Mouse (Mus musculus) forebrain, embryonic 13.5 days (tissue): ENCODE results near the gene Stxbp4. TPM values are rescaled to one million over a fixed set of nuclear protein-coding genes. Genes with fewer than 3 reads are reported as not detected.

Source experiments
- ATAC-seq: fragments of 200-750 bp; cut with Nextera tagmentation; 2 replicates; pipeline ENCODE4 v1.8.0; 2017
- H3K27ac ChIP-seq: fragments of 300-500 bp; sonication (generic); 2 replicates; pipeline ENCODE4 v1.5.1; 2015; ENCODE audit warnings: inconsistent platforms, mild to moderate bottlenecking, moderate library complexity
- H3K27me3 ChIP-seq: fragments of 300-500 bp; sonication (generic); 2 replicates; pipeline ENCODE4 v1.6.1; 2015; ENCODE audit warnings: mild to moderate bottlenecking, inconsistent platforms
- H3K36me3 ChIP-seq: fragments of 300-500 bp; sonication (generic); 2 replicates; pipeline ENCODE4 v1.6.1; 2015; ENCODE audit warnings: mild to moderate bottlenecking, inconsistent platforms; ENCODE audit not compliant: poor library complexity, severe bottlenecking
- H3K4me1 ChIP-seq: fragments of 300-500 bp; sonication (generic); 2 replicates; pipeline ENCODE4 v1.6.1; 2015; ENCODE audit warnings: inconsistent platforms
- H3K4me2 ChIP-seq: fragments of 300-500 bp; sonication (generic); 2 replicates; pipeline ENCODE4 v1.6.1; 2015; ENCODE audit warnings: inconsistent platforms, mild to moderate bottlenecking, moderate library complexity
- H3K4me3 ChIP-seq: fragments of 300-500 bp; sonication (generic); 2 replicates; pipeline ENCODE4 v1.5.1; 2015; ENCODE audit warnings: mild to moderate bottlenecking, inconsistent platforms
- H3K9ac ChIP-seq: fragments of 300-500 bp; sonication (generic); 2 replicates; pipeline ENCODE4 v1.6.1; 2015; ENCODE audit warnings: mild to moderate bottlenecking, inconsistent platforms
- H3K9me3 ChIP-seq: fragments of 300-500 bp; sonication (generic); replicated peaks from 2 replicates; pipeline ENCODE4 v1.6.1; 2016; ENCODE audit warnings: inconsistent platforms
- WGBS: fragments of 180-500 bp; shearing (Covaris S2); methylation state at CpG from one replicate; pipeline ENCODE4 v1.1.7; 2015; 5-methylcytosine and 5-hydroxymethylcytosine counted together
- polyA plus RNA-seq: library from polyadenylated mRNA; unstranded; fragments of >200 nt; fragmentation: Nextera tagmentation; extraction: Ambion mirVana; gene quantifications from 2 replicates; pipeline ENCODE4 v1.2.1, GENCODE M21; 2015

Gene Stxbp4
- polyA plus RNA-seq, 1 experiment from 2014 or later: 29.4 TPM

DNA sequence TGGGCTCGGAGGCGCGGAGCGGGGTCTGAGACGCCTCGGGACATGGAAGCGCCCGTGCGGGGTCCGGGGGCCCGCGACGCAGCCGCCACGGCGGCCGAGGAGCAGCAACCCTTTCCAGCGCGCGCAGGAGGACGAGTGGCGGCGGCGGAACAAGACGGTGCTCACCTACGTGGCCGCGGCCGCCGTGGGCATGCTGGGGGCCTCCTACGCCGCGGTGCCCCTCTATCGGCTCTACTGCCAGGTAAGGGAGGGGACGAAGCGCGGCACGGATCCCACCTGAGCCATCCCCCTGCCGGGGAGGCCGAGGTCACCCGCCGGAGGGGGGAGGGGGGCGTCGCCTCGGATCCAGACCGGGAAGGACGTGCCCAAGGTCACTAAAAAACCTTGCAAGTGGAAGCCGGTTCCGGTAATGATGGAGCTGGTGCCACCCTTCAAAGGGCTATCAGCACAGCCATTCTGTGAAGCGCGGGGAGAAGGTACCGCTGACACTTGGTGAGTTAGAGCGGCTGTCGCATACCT is 487 bp upstream of the Stxbp4 start:
- peak; percentile 34; the same call in 1 of the 2 replicates for ATAC-seq
- peak overlapping the region; percentile 68 for H3K4me2 ChIP-seq
- WGBS: under 1% methylated on average over 54 of the region's 54 CpGs

DNA sequence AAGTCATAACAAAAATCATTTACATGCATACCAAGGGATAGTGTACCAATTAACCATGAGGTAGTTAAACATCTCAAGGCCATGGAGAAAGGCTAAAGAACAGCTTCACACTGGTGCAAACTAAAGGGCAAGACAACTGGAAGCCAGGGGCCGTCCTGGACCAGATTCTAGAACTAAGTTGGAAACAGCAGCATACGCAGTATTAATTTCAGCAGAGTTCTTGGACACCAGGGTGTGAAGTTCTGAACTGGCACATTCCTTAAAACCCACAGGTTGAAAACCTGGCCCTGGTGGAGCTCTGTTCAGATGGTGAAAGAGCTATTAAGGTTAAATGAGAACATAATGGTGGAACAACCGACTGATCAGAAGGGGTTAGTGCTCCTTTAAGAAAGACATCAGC is 3.2 kb downstream of the Stxbp4 start:
- H3K4me3 ChIP-seq: no peak overlapping the region
- H3K4me1 ChIP-seq: peaks cover 21% of the 10 kb centered on the region
- ATAC-seq: no peak
- no peaks in the 10 kb centered on the region for H3K9me3 ChIP-seq
- 91% methylated on average over 3 of the region's 3 CpGs for WGBS
- 0 out of 2 replicates have a peak, but pooled peaks cover 4% of the 10 kb centered on the region for H3K36me3 ChIP-seq
- H3K4me2 ChIP-seq: no peak overlapping the region
- no peak overlapping the region for H3K9ac ChIP-seq
- H3K27me3 ChIP-seq: no peaks in the 10 kb centered on the region
- no peak overlapping the region for H3K27ac ChIP-seq

More for the DNA sequence above, 487 bp upstream of the Stxbp4 start:
- Histone ChIP-seq H3K27ac (peak overlapping the region; percentile 93), H3K9ac (peak overlapping the region; percentile 98), H3K36me3 (peaks cover 19% of the 10 kb centered on the region), H3K4me3 (peak overlapping the region; percentile 97), H3K27me3 (no peaks in the 10 kb centered on the region), H3K9me3 (no peaks in the 10 kb centered on the region), H3K4me1 (peaks cover 28% of the 10 kb centered on the region)

DNA sequence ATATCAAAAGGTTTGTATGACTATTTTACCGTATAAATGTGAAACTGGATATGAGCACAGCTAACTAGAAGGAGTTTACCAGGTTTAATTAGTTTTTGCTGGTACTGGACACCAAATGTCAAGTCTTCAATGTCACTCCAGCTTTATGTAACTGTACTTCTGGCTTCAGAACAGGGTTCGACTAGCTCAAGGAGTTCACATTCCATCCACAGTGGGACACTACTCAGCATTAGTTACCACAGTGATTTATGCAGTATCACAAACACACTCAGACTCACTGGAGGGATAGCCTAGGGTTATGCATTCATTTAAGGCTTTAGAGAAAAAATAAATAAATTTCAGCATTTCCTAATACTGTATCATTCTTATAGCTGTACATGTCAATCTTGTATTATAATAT is 5.4 kb downstream of the Stxbp4 start:
- Histone ChIP-seq H3K27ac (no peak overlapping the region), H3K36me3 (0 out of 2 replicates have a peak, but pooled peaks cover 4% of the 10 kb centered on the region), H3K27me3 (no peaks in the 10 kb centered on the region), H3K4me3 (no peak overlapping the region), H3K4me1 (peaks cover 14% of the 10 kb centered on the region), H3K9me3 (no peaks in the 10 kb centered on the region), H3K9ac (no peak overlapping the region), H3K4me2 (no peak overlapping the region)
- WGBS: 89% methylated on average over 2 of the region's 2 CpGs
- ATAC-seq: no peak

DNA sequence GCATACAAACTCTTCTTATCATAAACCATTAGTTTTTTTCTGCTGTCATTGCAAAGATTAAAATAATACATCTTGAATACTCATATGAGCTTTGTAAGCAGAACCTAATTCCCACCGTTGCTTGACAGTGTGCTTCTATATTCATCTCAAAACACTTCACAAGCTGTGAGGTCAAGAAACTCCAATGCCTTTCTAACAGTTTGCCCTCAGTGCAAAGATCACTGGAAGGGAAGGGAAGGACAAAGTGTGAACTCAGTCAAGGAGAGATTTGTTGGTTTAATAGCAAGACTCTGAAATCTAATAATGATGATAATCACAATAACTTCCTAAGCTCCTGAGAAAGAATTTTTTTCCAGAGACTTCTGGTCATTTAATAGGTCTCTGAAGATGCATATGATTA is 10.1 kb downstream of the Stxbp4 start:
- H3K4me1 ChIP-seq: no peaks in the 10 kb centered on the region
- H3K9ac ChIP-seq: no peak overlapping the region
- no peak for ATAC-seq
- H3K27ac ChIP-seq: no peak overlapping the region
- H3K27me3 ChIP-seq: no peaks in the 10 kb centered on the region
- 86% methylated on average over 1 of the region's 1 CpGs for WGBS
- H3K36me3 ChIP-seq: 0 out of 2 replicates have a peak, but pooled peaks cover 4% of the 10 kb centered on the region
- H3K9me3 ChIP-seq: no peaks in the 10 kb centered on the region
- no peak overlapping the region for H3K4me3 ChIP-seq
- no peak overlapping the region for H3K4me2 ChIP-seq

DNA sequence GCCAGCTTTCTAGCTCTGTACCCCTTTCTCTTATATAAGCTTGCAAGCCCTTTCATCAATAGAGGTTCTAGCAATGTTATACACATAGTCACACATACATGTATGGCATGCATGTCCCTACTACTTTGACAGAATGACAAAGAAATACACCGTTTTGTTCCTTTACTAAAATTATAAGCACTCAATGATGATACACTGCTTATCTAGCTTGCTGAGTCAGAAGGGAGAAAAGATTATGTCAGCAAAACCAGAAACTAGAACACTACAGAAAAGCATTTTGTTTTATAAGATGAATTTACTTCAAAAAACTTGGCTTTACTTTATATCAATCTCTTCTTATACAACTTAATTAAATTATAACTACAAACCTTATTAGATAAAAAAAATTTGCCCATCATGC is 12.7 kb downstream of the Stxbp4 start:
- ATAC-seq: no peak
- Histone ChIP-seq H3K9me3 (no peaks in the 10 kb centered on the region), H3K36me3 (peaks cover 5% of the 10 kb centered on the region; the same call in 1 of the 2 replicates), H3K9ac (no peak overlapping the region), H3K27me3 (no peaks in the 10 kb centered on the region), H3K4me3 (no peak overlapping the region), H3K4me1 (no peaks in the 10 kb centered on the region), H3K27ac (no peak overlapping the region), H3K4me2 (no peak overlapping the region)
- 89% methylated on average over 1 of the region's 1 CpGs for WGBS

DNA sequence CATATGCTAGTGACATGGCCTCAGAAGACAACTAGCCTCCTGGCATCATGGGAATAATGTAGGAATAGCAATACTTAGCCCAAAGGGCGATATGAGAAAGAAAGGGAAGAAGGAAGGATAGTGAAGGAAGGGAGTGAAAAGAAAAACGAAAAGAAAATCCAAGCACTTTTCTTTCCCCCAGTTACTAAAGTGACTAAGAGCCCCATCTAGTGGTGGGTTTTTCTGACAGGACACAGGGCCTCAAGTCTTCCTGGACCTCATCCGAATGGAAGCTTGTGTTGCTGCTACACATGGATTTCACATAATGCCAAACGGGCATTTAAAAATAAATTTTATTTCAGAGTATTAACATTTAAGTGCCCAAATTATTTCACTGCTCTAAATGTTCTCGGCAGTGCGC is 14.4 kb downstream of the Stxbp4 start:
- 59% methylated on average over 6 of the region's 6 CpGs for WGBS
- no peaks in the 10 kb centered on the region for H3K27me3 ChIP-seq
- H3K4me1 ChIP-seq: no peaks in the 10 kb centered on the region
- no peak overlapping the region for H3K27ac ChIP-seq
- peaks cover 6% of the 10 kb centered on the region; the same call in 1 of the 2 replicates for H3K36me3 ChIP-seq
- no peak overlapping the region for H3K4me3 ChIP-seq
- no peak overlapping the region for H3K4me2 ChIP-seq
- ATAC-seq: no peak
- H3K9ac ChIP-seq: no peak overlapping the region
- no peaks in the 10 kb centered on the region for H3K9me3 ChIP-seq

DNA sequence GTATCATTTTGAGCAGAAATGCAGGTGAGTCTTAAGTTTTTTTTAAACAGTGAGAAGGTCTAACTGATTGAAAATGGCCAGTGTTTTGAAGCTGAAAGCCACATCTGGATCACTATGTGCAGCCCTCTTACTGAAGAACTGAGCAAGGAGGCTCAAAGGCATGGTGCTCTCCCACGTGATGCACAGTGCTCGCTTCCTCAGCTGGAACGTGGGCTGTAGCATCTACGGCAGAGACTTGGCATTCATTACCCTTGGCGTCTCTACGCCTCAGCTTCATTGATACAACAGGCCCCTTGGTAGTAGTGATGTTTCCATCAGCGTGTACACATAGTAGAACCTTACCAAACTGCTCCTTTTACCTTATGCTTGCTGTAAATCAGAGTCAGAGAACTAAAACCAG is 15.4 kb downstream of the Stxbp4 start:
- H3K27me3 ChIP-seq: no peaks in the 10 kb centered on the region
- 93% methylated on average over 7 of the region's 7 CpGs for WGBS
- H3K4me1 ChIP-seq: no peaks in the 10 kb centered on the region
- no peaks in the 10 kb centered on the region for H3K9me3 ChIP-seq
- ATAC-seq: no peak
- H3K4me3 ChIP-seq: no peak overlapping the region
- no peak overlapping the region for H3K4me2 ChIP-seq
- H3K9ac ChIP-seq: no peak overlapping the region
- H3K27ac ChIP-seq: no peak overlapping the region
- H3K36me3 ChIP-seq: peaks cover 12% of the 10 kb centered on the region; the same call in 1 of the 2 replicates

DNA sequence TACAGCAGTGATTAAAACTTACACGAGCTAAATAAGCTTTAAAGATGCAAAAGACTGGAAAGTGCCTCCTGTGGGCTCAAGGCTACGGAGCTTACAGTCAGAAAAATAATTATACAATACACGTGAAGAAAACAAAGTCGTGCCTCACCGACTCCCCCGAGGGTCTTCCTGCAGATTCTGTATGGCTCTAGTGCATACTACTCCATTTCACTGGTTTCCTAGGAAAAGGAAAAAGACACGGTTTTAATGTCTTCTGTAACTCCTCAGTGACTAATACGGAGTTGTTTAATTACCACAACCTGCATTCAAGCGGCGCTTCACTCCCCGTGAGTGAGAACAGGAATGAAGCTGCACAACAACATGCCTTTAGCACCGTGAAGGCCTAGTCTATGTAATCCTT is 15.8 kb downstream of the Stxbp4 start:
- Histone ChIP-seq H3K27me3 (no peaks in the 10 kb centered on the region), H3K36me3 (peaks cover 12% of the 10 kb centered on the region; the same call in 1 of the 2 replicates), H3K9me3 (no peaks in the 10 kb centered on the region), H3K4me3 (no peak overlapping the region), H3K27ac (no peak overlapping the region), H3K4me2 (no peak overlapping the region), H3K4me1 (no peaks in the 10 kb centered on the region), H3K9ac (no peak overlapping the region)
- 89% methylated on average over 12 of the region's 12 CpGs for WGBS
- no peak for ATAC-seq

DNA sequence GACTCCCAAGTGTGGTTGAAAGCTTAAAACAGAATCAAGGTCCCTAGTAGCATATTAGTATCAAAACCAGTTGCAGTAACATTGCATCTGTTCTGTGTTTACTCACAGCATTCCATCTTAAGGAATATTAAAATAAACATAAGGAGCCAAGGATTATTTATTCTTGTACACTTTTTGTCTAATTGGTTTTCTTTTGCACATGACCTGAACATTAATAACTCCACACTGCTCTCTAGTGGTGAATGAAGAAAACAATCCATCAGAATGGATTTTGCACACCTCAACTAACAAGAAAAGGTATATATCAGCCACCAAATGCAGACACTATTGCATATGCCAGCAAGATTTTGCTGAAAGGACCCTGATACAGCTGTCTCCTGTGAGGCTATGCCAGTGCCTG is 21.5 kb downstream of the Stxbp4 start:
- H3K4me1 ChIP-seq: no peaks in the 10 kb centered on the region
- no peak overlapping the region for H3K4me3 ChIP-seq
- no peaks in the 10 kb centered on the region for H3K27me3 ChIP-seq
- H3K4me2 ChIP-seq: no peak overlapping the region
- no peaks in the 10 kb centered on the region for H3K9me3 ChIP-seq
- H3K36me3 ChIP-seq: peaks cover 29% of the 10 kb centered on the region
- H3K27ac ChIP-seq: no peak overlapping the region
- H3K9ac ChIP-seq: no peak overlapping the region
- no peak for ATAC-seq

DNA sequence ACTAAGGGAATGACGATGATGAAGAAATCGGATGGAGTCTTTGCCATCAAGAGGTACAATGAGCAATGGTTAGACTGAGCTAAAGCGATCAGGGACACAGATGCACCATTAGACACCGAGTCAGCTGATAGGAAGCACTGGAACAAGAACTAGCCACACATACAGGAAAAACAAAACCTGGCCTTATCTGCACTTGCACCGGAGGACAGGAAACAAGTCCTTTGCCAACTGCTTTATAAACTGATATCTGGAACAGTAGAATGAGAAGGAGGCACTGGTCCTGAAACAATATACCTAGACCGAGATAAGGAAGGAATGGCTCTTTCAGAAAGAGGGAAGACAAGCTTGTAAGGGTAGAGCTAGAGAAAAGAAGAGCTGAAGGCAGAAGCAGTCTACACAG is 23.1 kb downstream of the Stxbp4 start:
- Histone ChIP-seq H3K4me3 (no peak overlapping the region), H3K36me3 (peaks cover 25% of the 10 kb centered on the region), H3K27ac (no peak overlapping the region), H3K9me3 (no peaks in the 10 kb centered on the region), H3K9ac (no peak overlapping the region), H3K27me3 (no peaks in the 10 kb centered on the region), H3K4me1 (no peaks in the 10 kb centered on the region), H3K4me2 (no peak overlapping the region)
- WGBS: 96% methylated on average over 6 of the region's 6 CpGs
- ATAC-seq: no peak

DNA sequence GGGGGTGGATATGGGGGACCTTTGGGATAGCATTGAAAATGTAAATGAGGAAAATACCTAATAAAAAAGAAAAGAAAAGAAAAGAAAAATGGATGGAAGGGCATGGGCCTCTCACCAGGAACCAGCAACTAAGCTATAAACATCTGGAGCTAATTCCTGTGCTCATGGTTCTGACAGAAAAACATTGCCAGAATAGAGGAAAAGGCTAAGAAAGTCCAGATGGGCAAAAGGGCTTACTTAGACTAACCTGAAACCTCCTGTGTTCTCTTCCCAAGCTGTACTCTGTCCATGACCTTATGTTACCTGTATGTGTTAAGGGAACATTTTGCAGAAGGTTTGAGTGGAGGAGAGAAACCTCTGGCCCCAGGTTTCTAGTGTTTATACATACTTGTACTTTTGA is 25.8 kb downstream of the Stxbp4 start:
- Histone ChIP-seq H3K4me2 (no peak overlapping the region), H3K9ac (no peak overlapping the region), H3K4me1 (no peaks in the 10 kb centered on the region), H3K36me3 (peaks cover 26% of the 10 kb centered on the region), H3K4me3 (no peak overlapping the region), H3K27ac (no peak overlapping the region), H3K9me3 (no peaks in the 10 kb centered on the region), H3K27me3 (no peaks in the 10 kb centered on the region)
- ATAC-seq: no peak

DNA sequence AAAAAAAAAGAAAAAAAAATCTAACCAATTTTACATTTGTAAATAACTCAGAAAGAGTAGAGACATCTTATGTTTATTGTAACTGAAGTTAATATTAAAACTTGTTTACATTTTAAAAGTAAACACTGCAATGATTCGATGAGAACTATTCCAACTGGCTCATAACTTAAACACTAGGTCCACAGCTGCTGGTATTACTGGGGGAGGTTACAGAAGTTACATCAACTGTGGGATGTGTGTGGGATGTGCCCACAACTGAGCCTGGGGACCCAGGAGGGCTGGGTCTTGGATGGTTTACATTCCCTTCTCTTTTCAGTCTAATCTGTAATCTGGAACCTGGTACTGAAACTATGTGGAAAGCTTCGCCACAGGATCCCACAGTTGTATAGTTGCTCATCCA is 34.8 kb downstream of the Stxbp4 start:
- WGBS: 99% methylated on average over 2 of the region's 2 CpGs

DNA sequence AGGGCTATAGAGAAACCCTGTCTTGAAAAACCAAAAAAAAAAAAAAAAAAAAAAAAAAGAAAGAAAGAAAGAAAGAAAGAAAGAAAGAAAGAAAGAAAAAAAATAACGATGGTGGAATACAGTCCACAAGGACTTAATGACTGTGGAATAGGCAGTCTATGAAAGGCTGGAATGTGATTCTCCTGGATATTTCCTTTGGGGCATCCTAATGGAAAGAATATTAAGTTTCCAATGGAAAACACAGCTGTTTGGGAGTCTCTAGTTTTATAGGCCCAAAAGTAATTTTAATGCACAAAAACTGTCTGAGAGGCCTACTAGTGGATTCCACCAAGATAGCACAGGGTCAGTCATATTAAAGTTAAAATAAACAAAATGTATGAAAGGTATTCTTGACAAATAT is 42.1 kb downstream of the Stxbp4 start:
- no peak overlapping the region for H3K4me3 ChIP-seq
- WGBS: 92% methylated on average over 1 of the region's 1 CpGs
- no peak for ATAC-seq
- H3K27ac ChIP-seq: no peak overlapping the region
- no peak overlapping the region for H3K9ac ChIP-seq
- no peaks in the 10 kb centered on the region for H3K27me3 ChIP-seq
- H3K36me3 ChIP-seq: peaks cover 48% of the 10 kb centered on the region
- H3K9me3 ChIP-seq: no peaks in the 10 kb centered on the region
- no peak overlapping the region for H3K4me2 ChIP-seq
- no peaks in the 10 kb centered on the region for H3K4me1 ChIP-seq

More for the DNA sequence above, 34.8 kb downstream of the Stxbp4 start:
- peaks cover 50% of the 10 kb centered on the region for H3K36me3 ChIP-seq
- no peak for ATAC-seq
- H3K27me3 ChIP-seq: no peaks in the 10 kb centered on the region
- H3K9me3 ChIP-seq: no peaks in the 10 kb centered on the region
- H3K4me2 ChIP-seq: no peak overlapping the region
- H3K27ac ChIP-seq: no peak overlapping the region
- no peak overlapping the region for H3K4me3 ChIP-seq
- H3K4me1 ChIP-seq: no peaks in the 10 kb centered on the region
- H3K9ac ChIP-seq: no peak overlapping the region
